Mouse (Mus musculus): Measurements from ENCODE around the gene Snx6.

- TF ChIP-seq CTCF (IDR thresholded peaks at IDR 0.05; ENCODE audit: borderline replicate concordance, control insufficient read depth, extremely low read depth, insufficient read depth, low read length, poor library complexity) (no peak), POLR2A (IDR thresholded peaks at IDR 0.05; ENCODE audit: control insufficient read depth, extremely low read depth, insufficient read depth, low read length, poor library complexity) (no peak)
These were observed 97.7 kb downstream of the Snx6 start for GRCm38 (mm10) chr12:54697791-54698250.
